Mouse (Mus musculus) left cerebral cortex, postnatal 14 days (tissue): ENCODE results near the gene Armc9. TPM values are rescaled to one million over a fixed set of nuclear protein-coding genes. Genes with fewer than 3 reads are reported as not detected.
A peak's percentile ranks its signal among the peaks of the same experiment; 100 is the strongest.

ENCODE experiments used
- DNase-seq, 2 experiments: peaks; one replicate each; pipeline ENCODE4 v3.0.0; 2021 to 2022; ENCODE audit warnings: low spot score in 2 of 2, mixed read lengths in 1 of 2
- intact Hi-C: fragments of 180-260 bp; cut with DNase I; formaldehyde crosslinking; loops from one replicate; pipeline ENCODE4 v1.15.1; 2025
- total RNA-seq, 2 experiments: library from RNA; stranded (reverse); gene quantifications; 2 replicates each; pipeline ENCODE4 v1.2.3; 2021

Armc9 gene
- total RNA-seq, 2 experiments from 2014 or later = 37.6 to 40.2 TPM

DNA sequence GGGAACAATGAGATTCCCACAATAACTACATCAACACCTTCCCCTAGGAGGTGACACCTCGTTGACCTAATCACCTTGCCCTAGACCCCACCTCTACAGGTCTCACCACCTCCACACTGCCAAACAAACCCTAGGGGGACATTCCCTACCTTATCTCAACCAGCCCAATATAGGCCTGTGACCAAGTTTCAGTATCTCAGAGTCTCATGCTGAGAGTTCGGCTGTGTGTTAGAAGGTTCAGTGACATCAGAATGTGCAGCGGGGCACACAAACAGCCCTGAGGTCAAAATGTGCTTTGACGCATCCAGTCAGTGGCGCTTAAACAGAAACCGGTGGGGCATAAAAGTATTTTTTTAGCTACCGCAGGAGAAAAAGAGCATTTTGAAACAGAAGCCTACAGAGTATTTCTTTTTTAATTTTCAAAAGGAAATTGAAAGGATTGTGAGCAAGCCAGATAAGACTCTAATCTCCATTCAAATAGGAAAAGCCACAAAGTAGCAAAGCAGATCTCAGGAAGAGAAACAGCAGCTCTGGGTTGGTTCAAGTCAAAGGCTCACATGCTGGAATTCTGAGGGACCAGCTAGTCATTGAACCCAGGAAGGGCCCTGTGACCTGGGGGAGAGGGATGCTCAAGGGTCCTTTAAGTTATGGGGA, 103.7 kb downstream of the Armc9 start:
- intact Hi-C loops = no loop called here

DNA sequence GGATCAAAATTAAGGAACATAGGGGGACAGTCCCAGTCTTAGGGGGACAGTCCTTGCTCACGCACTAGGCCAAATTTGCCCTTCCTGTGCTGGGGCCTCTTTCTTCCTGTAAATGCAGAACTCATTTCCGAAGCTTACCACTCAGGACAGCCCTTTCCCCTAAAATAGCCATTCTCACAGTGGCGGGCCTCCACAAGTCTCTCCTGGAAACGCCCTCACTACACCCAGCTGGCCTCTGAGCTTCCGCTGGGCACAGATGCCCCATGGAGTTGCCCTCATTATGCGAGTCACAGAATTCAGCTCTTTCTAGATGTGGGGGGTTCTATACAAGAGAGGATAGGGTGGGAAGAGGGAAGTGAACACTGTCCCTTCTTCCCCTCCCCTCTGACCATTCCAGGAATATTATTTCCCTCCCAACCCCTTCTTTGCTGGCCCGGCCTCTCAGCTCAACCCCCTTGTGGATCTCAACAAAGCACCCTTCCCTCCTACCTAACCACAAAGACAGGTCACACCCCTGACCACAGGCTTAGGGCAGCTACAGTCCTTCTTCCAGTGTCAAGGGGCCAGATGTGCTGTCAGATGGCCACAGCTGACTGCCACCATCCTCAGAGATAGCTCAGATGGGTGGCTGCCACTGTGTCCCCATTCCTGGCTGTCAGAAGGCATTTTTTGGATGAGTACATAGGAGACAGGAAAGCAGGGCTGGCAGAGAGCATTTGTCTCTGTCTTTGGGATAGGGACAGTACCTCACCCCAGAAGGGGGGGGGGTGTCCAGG, 109.2 kb downstream of the Armc9 start:
- intact Hi-C loops = no loop called here
- DNase-seq = peak in 1 of 2 experiments; percentile 24

More for the DNA sequence above, 103.7 kb downstream of the Armc9 start:
- no peak for DNase-seq

DNA sequence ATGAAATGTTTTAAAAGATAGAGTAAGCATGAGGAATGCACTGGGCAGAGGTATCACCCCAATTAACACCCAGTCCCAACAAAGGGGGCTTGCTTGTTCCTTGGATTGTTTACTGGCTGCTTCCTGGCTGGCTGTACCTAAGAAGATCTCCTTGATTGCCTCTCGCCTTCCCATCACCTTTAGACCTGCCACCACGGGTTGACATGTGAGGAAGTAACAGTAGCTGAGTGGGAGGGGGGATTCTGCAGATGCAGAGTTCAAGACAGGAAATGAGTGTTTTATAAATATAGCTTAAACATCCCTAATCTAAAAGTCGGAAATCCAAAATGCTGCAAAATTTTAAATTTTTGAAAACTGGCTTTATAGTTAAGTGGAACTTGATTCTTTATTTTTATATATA, 110.5 kb downstream of the Armc9 start:
- no peak for DNase-seq
- intact Hi-C loops = no loop called here

DNA sequence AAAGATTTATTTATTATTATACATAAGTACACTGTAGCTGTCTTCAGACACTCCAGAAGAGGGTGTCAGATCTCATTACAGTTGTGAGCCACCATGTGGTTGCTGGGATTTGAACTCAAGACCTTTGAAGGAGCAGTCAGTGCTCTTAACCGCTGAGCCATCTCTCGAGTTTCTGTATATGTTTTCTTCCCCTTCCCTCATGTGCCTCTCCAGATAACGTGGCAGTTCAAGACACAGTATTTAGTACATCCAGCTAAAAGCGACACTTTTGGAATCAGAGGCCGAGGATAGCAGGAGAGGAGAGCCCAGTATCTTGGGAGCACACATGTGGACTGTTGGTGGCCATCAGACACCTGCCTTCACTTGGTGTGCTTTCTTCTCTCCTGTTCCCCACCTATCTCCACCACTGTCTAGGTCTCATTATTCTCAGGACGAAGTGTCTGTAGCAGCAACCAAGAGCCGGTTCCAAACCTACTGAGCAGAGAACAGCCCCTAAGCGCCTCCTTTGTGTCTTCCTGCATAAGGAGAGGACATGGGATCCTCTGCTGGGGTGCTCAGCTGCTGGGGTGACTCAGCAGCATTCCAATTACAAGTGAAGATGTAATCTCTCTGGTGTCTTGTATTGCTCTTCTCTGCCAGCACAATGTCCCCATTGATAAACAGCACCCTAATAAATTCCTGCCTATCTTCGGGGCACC, 114.1 kb downstream of the Armc9 start:
- no peak for DNase-seq
- intact Hi-C loops = no loop called here

DNA sequence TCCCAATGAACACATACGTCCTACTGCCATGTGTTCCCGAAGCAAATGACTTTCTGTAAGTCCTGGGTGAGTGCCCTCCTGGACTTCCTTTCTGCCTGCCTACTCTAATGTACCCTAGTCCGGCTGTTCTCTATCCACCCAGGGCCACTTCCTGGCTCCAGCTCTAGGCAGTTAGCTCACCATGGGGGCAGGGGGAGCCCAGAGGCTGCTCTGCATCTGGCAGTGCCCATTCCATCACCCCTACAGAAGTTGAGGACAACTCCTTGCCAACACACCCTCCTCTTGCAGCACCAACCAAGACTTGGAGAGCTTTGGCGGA, 114.6 kb downstream of the Armc9 start:
- DNase-seq = no peak
- intact Hi-C loops = no loop called here

DNA sequence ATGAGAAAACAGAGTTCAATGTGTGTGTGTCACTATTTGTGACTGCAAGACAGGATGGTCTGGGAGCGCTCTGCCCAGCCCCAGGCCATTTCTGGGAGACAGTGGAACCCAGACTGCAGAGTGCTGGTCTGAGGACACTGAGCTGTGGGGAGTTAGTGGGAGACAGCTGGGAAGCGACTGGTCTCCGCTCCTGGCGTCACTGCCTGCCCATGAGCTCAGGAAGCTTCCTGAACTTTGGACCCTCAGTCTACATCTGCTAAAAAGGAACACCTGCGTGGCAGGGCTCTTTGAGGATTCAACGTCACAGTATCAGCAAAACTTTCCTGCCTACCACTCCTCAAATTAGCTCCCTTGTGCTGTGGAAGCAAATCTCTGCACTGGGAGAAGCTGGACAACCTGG, 117.1 kb downstream of the Armc9 start:
- intact Hi-C loops = no loop called here
- DNase-seq = no peak

DNA sequence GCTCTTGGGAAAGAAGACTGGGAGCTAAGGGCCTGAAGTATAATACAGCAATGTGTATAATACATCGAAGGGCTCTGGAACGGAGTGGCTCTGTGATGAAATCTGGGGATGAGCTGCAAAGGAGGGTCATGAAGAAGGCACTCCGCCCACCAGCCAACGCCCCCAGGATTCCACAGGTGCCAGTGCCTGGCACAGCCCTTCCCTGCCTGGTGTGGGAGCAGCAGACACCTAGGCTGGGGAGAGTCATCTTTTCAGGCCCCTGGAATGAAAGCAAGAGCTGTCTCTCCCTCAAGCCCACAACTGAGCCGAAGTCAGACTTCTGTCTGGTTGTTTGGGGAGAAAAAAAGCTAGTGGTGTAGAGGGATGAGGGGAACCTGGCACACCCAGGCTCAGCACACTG, 122.5 kb downstream of the Armc9 start:
- no peak for DNase-seq
- intact Hi-C loops = no loop called here

DNA sequence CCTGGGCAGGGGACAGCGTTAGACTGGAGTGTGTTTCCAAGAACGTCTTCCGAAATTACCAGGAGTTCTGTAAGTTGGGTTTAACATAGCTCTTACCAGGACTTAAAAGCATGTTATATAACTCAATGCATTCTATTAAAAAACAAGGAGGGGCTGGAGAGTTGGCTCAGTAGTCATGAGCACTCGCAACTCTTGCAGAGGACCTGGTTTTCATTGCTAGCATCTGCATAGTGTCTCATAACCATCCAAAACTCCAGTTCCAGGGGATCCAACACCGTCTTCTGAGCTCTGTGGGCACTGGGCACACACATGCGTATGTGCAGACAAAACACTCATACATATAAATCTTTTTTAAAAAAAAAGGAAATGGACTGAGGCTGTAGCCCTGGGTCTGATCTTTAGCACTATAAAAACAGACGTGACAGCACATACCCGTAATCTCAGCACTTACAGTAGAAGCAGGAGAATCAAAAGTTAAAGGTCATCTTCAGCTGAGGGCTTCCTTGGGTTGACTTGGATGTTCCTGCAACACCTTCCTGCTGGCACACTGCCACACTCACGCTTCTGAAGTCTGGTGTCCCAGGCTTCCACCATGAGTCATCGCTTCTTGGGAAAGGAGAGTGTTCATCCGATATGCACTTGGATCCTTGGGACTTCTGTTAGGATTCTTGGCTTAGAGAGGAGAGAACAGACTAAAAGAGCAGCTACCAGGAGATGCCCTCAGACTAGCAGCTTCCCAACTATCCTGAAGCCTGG, 127.4 kb downstream of the Armc9 start:
- intact Hi-C loops = no loop called here
- peak; percentile 58 to 74 for DNase-seq

DNA sequence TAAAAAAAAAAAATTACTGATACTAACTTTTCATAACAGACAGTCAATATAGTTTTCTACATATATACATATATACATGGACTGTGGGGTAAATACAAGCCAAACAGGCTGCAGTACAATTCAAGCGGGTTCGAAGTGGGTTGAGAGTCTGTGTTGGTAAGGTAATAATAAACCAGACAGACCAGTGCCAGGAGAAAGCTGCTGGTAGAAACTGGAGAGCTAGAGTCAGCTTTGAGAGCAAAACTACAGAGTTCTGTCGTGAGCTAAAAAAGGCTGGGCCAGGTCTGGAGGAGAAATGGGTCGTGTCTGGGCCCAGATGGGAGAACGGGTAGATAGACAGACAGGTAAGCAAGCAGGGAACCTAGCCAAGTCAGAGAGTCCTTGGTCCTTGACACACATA, 129.5 kb downstream of the Armc9 start:
- intact Hi-C loops = no loop called here
- no peak for DNase-seq

DNA sequence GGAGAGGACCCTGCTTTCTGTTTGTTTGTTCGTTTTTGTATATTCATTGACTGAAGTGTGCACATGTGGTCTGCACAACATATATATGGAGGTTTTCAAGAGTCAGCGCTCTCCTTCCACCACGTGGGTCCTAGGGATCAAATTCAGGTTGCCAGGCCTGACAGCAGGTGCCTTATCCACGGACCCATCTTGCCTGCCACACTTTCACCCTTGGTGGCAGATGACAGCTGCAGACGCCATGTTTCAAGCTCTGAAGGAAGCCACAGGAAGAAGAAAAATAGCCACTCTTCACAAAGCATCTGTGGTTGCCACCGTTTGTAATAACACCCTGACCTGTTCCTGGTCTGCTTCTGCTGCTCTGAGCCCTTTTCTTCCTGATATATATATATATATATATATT, 130.7 kb downstream of the Armc9 start:
- DNase-seq = no peak
- intact Hi-C loops = no loop called here

DNA sequence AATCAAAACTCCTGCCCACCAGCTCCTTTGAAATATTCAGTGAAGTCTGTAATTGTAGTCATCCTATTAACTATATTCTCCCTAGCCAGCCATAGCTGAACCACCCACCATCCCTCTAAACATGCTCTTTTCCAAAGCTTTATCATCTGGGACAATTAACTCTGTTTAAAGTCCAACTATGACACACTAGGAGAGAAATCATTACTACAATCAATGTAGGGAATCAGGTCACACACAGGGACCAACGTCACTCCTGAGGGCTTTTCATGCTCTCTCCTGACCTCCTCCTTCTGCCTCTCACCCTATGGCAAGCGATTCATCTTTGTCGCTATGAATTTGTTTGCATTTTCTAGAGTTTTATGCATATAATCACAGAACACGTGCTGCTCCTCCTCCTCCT, 132.9 kb downstream of the Armc9 start:
- DNase-seq = no peak
- intact Hi-C loops = no loop called here

DNA sequence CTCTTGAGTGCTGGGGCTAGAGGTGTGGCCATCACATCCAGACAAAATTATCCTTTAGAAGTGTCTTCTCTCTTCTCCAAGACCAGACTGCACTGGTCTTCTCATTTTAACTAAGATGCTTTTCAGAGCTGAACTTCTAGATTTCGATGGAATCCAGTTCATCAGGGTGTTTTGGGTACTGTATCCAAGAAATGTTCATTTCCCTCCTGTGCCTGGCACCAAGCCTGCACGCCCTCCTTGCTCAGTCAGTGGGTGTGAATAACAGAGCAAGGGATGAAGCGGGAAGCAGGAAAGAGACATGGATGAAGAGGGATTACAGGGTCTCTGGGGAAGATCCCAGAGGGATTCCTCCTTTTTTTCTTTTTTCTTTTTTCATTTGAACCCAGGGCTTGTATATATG, 135.9 kb downstream of the Armc9 start:
- peak in 1 of 2 experiments; percentile 22 for DNase-seq
- intact Hi-C loops = no loop called here

DNA sequence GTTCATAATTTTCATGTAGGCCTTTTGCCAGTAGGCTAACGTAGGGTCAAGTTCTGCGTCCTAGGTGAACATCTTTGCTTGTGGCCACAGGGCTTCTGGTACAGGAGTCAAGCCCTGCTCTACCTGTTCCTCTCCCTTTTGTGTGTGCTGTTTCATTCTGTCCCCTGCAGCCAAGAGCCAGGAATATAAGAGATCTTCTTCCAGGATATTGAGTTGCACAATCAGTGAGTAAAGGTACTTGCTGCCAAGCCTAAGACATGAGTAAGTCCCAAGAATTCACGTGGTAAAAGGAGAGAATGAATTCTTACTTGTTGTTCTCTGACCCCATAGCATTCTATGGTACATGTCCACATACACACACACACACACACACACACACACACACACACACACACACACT, 138.5 kb downstream of the Armc9 start:
- intact Hi-C loops = no loop called here
- no peak for DNase-seq

DNA sequence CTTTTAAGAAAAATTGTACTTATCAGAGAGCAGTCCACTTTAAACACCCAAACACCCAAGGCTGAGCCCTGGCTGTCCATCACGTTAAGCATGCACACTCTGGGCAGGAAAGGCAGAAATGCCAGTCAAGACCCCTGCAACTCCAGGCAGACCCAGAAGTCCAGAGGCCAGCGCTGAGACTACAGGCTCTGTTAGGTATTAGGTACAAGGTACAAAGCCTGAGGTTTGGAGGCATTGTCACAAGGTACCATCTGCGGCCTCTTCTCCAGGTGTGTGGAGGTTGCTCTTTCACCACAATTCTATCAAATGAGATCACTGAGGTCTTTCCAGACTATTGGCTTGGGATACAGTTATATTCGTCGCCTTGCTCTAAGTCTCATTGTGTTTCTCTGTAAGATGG, 139.3 kb downstream of the Armc9 start:
- DNase-seq = no peak
- intact Hi-C loops = no loop called here

DNA sequence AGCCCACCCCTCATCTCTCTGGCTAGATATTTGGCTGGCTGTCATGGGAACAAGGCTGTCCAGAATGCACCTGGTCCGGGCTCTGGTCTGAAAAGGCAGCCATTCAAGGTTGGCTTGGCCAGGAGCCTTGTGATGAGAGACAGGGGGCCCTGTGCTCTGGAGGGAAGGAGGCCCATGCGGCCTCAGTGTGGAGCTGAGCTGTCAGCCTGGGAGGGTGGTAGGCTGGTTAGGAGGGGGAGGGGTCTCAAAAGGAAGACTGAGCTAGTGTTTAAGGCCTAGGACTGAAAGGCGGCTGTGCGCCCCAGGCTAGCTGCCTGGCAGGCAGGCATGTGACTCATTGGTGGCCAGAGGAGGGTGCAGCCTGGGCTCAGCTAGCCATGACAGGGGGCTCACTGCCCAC, 139.9 kb downstream of the Armc9 start:
- DNase-seq = peak; percentile 22 to 52

DNA sequence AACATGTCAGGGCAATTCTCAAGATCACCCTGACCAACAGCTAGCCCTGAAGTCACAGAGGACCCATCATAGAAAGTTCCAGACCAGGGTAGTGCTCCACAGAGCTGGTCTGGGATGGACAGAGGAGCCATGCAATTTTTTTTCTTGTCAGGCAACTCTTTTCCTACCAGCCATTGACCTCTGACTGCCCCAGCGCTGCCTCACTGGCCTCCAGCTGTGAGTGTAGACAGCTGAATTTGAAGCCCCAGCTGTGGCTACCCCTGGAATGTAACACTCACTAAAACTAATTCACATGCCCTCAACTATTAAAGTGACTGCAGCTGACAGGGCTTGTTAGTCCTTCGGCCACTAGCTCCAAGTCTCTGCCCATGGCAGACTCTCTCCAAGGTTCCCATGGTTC, 145.5 kb downstream of the Armc9 start:
- DNase-seq = no peak
- intact Hi-C loops = no loop called here

More for the DNA sequence above, 139.9 kb downstream of the Armc9 start:
- intact Hi-C loops = no loop called here

DNA sequence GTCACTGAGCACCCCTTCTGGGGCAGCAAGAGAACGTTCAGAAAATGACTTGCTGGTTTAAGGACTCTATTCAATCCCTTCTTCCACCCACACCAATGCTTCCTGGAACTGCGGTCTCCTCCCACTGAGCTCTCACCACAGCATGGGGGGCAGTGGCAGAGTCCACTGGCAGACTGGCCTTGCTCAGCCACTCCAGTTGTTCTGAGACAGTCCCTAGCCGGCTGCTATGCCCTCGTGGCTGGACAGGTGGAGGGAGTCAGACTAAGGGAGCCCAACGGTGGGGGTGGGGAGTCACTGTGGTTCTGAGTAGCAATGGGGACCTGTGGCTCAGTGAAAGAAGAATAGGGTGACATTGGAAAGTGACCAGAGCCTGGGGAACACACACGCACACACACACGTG, 146.2 kb downstream of the Armc9 start:
- DNase-seq = no peak
- intact Hi-C loops = no loop called here

DNA sequence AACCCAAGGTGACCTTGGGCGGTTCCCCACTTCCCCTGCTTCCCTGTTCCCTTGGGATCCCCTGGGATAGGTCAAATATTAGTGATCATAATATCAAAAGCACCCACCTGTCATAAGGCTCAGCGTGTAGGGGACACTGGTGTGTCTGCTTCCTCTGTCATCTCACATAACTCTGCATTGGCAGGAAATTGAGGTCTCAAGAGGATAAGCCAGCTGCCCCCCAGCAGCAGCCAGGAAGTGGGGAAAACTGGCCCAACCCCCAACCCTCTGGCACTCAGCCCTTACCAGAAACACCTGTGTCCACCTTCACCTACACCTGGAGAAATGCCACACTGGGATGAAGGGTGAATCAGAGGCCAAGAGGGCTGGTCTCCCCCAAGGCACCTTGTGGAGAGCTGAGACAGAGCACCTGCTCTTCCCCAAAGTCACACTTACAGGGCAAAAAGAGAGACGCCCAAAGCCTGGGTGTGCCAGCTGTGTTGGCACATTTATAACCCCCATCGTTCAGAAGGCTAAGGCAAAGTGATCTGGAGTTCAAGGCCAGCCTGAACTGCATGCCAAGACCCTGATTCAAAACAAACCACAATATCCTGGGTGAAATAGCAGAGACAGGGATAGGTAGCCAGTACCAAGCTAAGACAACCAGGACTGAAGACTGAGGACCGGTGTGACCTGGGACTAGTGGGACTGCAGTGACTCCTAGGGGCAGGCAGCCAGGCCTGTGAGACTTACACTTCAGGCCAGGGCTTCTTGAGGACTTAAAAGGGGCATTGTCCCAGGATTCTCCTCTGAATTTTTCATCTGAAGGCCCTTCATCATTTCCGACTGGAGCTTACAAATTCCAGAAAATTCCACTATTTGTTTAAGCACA, 146.9 kb downstream of the Armc9 start:
- intact Hi-C loops = no loop called here
- DNase-seq = no peak

DNA sequence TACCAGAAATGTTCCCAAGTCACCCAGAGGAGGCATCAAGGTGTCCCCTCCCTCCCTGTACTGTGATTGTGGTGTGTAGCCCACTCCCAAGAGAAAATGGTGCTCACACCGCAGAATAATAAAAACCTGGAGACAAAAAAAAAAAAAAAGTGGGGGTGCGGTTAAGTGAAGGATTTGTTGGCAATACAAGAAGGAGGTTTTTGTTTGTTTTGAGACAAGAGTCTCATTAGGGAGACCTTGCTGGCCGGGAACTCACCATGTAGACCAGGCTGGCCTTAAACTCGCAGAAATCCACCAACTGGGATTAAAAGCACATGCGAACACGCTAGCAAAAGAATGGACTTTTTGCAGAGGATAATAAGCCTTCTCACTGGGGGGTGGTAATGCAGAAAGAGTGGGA, 148.0 kb downstream of the Armc9 start, which contains the start of gene B3gnt7:
B3gnt7 (plus strand) TSS at position 301 of the 400 bp plus-strand sequence.
- intact Hi-C loops = no loop called here
- DNase-seq = no peak
